Mouse (Mus musculus): ENCODE data around the gene Wnt16. TPM values are rescaled to one million over a fixed set of nuclear protein-coding genes. Genes with fewer than 3 reads are reported as not detected.

Wnt16 gene
- polyA plus RNA-seq, 1 experiment, result 0.54 TPM

GRCm38 (mm10) chr6:22340779-22341178, 52.8 kb downstream of the Wnt16 start:
- H3K4me1 ChIP-seq (ENCODE audit: control insufficient read depth, insufficient read depth, low read length), result peaks cover 11% of the 10 kb centered on the region

GRCm38 (mm10) chr6:22343292-22343691, 55.3 kb downstream of the Wnt16 start:
- peaks cover 15% of the 10 kb centered on the region for H3K4me1 ChIP-seq (ENCODE audit: control insufficient read depth, insufficient read depth, low read length)
- no peak overlapping the region for H3K4me3 ChIP-seq (replicated peaks; ENCODE audit: extremely low read depth, low read depth, low read length)
- DNase-seq, result no peak
- WGBS, result 71% methylated on average over 3 of the region's 3 CpGs
- no peak for TF ChIP-seq CTCF (IDR thresholded peaks at IDR 0.05; ENCODE audit: insufficient read depth, low read length)

More at GRCm38 (mm10) chr6:22340779-22341178, 52.8 kb downstream of the Wnt16 start:
- 95% methylated on average over 14 of the region's 14 CpGs for WGBS
- no peak overlapping the region for H3K4me3 ChIP-seq (replicated peaks; ENCODE audit: extremely low read depth, low read depth, low read length)
- DNase-seq, result no peak
- no peak for TF ChIP-seq CTCF (IDR thresholded peaks at IDR 0.05; ENCODE audit: insufficient read depth, low read length)

GRCm38 (mm10) chr6:22343706-22344105, 55.7 kb downstream of the Wnt16 start:
- Histone ChIP-seq H3K4me3 (replicated peaks; ENCODE audit: extremely low read depth, low read depth, low read length) (no peak overlapping the region), H3K4me1 (ENCODE audit: control insufficient read depth, insufficient read depth, low read length) (peaks cover 15% of the 10 kb centered on the region)
- TF ChIP-seq POLR2A (IDR thresholded peaks at IDR 0.05; ENCODE audit: borderline replicate concordance, extremely low read depth, low read depth, low read length) (no peak), CTCF (IDR thresholded peaks at IDR 0.05; ENCODE audit: insufficient read depth, low read length) (no peak)
- 65% methylated on average over 6 of the region's 6 CpGs for WGBS
- DNase-seq, result no peak

- 42% methylated on average over 6 of the region's 6 CpGs for WGBS
- Histone ChIP-seq H3K4me3 (replicated peaks; ENCODE audit: extremely low read depth, low read depth, low read length) (no peak overlapping the region), H3K4me1 (ENCODE audit: control insufficient read depth, insufficient read depth, low read length) (peaks cover 17% of the 10 kb centered on the region)
- no peak for DNase-seq
- TF ChIP-seq POLR2A (IDR thresholded peaks at IDR 0.05; ENCODE audit: borderline replicate concordance, extremely low read depth, low read depth, low read length) (no peak), CTCF (IDR thresholded peaks at IDR 0.05; ENCODE audit: insufficient read depth, low read length) (no peak)
Measured at GRCm38 (mm10) chr6:22344443-22344842, 56.4 kb downstream of the Wnt16 start.

GRCm38 (mm10) chr6:22347132-22347902, 59.3 kb downstream of the Wnt16 start:
- Histone ChIP-seq H3K4me3 (replicated peaks; ENCODE audit: extremely low read depth, low read depth, low read length) (no peak overlapping the region), H3K4me1 (ENCODE audit: control insufficient read depth, insufficient read depth, low read length) (peaks cover 23% of the 10 kb centered on the region)
- WGBS, result 62% methylated on average over 8 of the region's 8 CpGs
- DNase-seq, result no peak
- TF ChIP-seq CTCF (IDR thresholded peaks at IDR 0.05; ENCODE audit: insufficient read depth, low read length) (no peak), POLR2A (IDR thresholded peaks at IDR 0.05; ENCODE audit: borderline replicate concordance, extremely low read depth, low read depth, low read length) (no peak)

Other genes starting within 250 kb of the Wnt16 start
- gene Fam3c, start 68.0 kb downstream of the Wnt16 start, polyA plus RNA-seq (2012; rRNA removed), result 5.1 and 9.1 TPM in 2 replicates